Mouse (Mus musculus): ENCODE measurements around the gene Slitrk5.
A peak's percentile ranks its signal among the peaks of the same experiment; 100 is the strongest.

DNA sequence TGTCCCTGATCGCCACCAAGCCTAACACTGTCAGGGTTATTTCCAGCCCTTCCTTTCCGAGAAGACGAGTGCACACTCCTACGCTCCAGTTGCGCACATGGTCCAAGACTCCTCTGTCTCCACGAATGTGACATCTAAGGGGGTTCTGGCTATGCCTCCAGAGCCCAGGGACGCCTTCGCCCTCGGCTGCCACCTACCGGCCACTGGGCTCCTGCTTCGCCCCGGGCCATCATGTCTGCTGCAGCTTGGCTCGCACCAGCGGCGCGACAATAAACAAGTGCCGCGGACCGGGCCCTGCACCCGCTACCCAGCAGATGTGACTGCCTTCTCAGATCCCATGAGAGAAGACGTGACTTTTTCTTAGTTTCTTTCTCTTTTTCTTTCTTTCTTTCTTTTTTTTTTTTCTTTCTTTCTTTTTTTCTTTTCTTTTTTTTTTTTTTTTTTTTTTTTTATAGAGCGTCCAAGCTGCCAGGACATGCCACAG lies at the start of gene Slitrk5:
- no peak for TF ChIP-seq GATA1 (IDR thresholded peaks at IDR 0.05; ENCODE audit: borderline replicate concordance, low read length)
- peak; percentile 96 for TF ChIP-seq CTCF (IDR thresholded peaks at IDR 0.05; ENCODE audit: low read depth, low read length)
- no peak for TF ChIP-seq GATA2 (IDR thresholded peaks at IDR 0.05; ENCODE audit: borderline replicate concordance, low read depth, low read length)
- TF ChIP-seq POLR2AphosphoS5 (IDR thresholded peaks at IDR 0.05; ENCODE audit: insufficient replicate concordance, low read depth, low read length), result 0 out of 2 replicates have a peak, but pooled peaks have one; percentile 31
